Mouse (Mus musculus) forebrain, embryonic 10.5 days (tissue): ENCODE measurements at regions not wholly inside any gene's neighbourhood (a gene's known extent, or its start where the extent isn't known, plus 50 kb on each side); places are given as distances from the start of the nearest gene placed in this dataset.
A peak's percentile ranks its signal among the peaks of the same experiment; 100 is the strongest.

Source experiments
- DNase-seq: peaks from one replicate; pipeline ENCODE4 v3.0.0-alpha.2; 2017; ENCODE audit warnings: low spot score; ENCODE audit errors: extremely low spot score
- H3K27ac ChIP-seq: fragments of 300-500 bp; sonication (generic); 2 replicates; pipeline ENCODE4 v1.5.1; 2016; ENCODE audit warnings: mild to moderate bottlenecking
- H3K27me3 ChIP-seq: fragments of 300-500 bp; sonication (generic); 2 replicates; pipeline ENCODE4 v1.6.1; 2016; ENCODE audit warnings: mild to moderate bottlenecking; ENCODE audit not compliant: poor library complexity, severe bottlenecking
- H3K36me3 ChIP-seq: fragments of 300-500 bp; sonication (generic); replicated peaks from 2 replicates; pipeline ENCODE4 v1.6.1; 2016; ENCODE audit warnings: mild to moderate bottlenecking, moderate library complexity
- H3K4me1 ChIP-seq: fragments of 300-500 bp; sonication (generic); 2 replicates; pipeline ENCODE4 v1.6.1; 2016
- H3K4me3 ChIP-seq: fragments of 300-500 bp; sonication (generic); 2 replicates; pipeline ENCODE4 v1.5.1; 2016; ENCODE audit warnings: mild to moderate bottlenecking, moderate library complexity
- H3K9me3 ChIP-seq: fragments of 300-500 bp; sonication (generic); 2 replicates; pipeline ENCODE4 v1.6.1; 2016; ENCODE audit warnings: mild to moderate bottlenecking, moderate library complexity
- WGBS: fragments of 180-500 bp; shearing (Covaris S2); methylation state at CpG from one replicate; pipeline ENCODE4 v1.1.7; 2016; 5-methylcytosine and 5-hydroxymethylcytosine counted together

- H3K4me3 ChIP-seq, result no peak overlapping the region
- H3K9me3 ChIP-seq, result no peaks in the 10 kb centered on the region
- H3K36me3 ChIP-seq, result no peaks in the 10 kb centered on the region
- peak; percentile 14 for DNase-seq
- no peaks in the 10 kb centered on the region for H3K27me3 ChIP-seq
- H3K27ac ChIP-seq, result no peak overlapping the region
- WGBS, result 16% methylated on average over 6 of the region's 6 CpGs
- H3K4me1 ChIP-seq, result peaks cover 3% of the 10 kb centered on the region; the same call in 1 of the 2 replicates
Observed at GRCm38 (mm10) chrX:61046700-61047099, 138.7 kb downstream of the Cdr1 start.

- Histone ChIP-seq H3K36me3 (no peaks in the 10 kb centered on the region), H3K27ac (no peak overlapping the region), H3K4me1 (peaks cover 3% of the 10 kb centered on the region; the same call in 1 of the 2 replicates), H3K9me3 (no peaks in the 10 kb centered on the region), H3K4me3 (no peak overlapping the region), H3K27me3 (no peaks in the 10 kb centered on the region)
- no peak for DNase-seq
- 55% methylated on average over 8 of the region's 8 CpGs for WGBS
Observed at GRCm38 (mm10) chrX:61043147-61043546, 142.2 kb downstream of the Cdr1 start.
